Comparison of ENCODE assay signal across 9 mouse cellular contexts in genomic region chr2:37829758-37830275, GRCm38 (mm10). TPM values are rescaled to one million over a fixed set of nuclear protein-coding genes. Genes with fewer than 3 reads are reported as not detected.
DNase-seq lines count a peak whose midpoint lies in the region.
"Had no signal": no experiment of that assay in that cellular context is flagged by ENCODE, and none has a peak within 500 bp of the region (broad histone marks: within the 10 kb centered on the region; RNA-seq: fewer than 3 reads in every experiment).

No protein-coding gene starts in this region.

- peak; percentile 33 for DNase-seq in embryo, embryonic 11 days
- no peak for DNase-seq in embryo, embryonic 10 days (ENCODE audit: low spot score)
- peak; percentile 21 for DNase-seq in thymus, postnatal 14 days
- DNase-seq in thymus, adult 18-20 months = no peak
- peak; percentile 6 for DNase-seq in lung, postnatal 10 days
- DNase-seq in left cerebral cortex, adult 18-20 months (ENCODE audit: low spot score in 2 of 2) = no peak
- no peak for DNase-seq in layer of hippocampus, postnatal 36 days
- DNase-seq in natural killer cell, adult 2 months (ENCODE audit: low spot score in 2 of 2) = no peak
- DNase-seq: gastrocnemius, postnatal 25 days had no signal

RNA-seq across cellular contexts. Expression of gene Crb2, which starts 53.8 kb away (rescaled TPM):
- 1 to 10 TPM; 2.8 to 3.1 TPM for total RNA-seq in left cerebral cortex, adult 18-20 months (2021)
- 1 to 10 TPM; 3.3 TPM for total RNA-seq in layer of hippocampus, postnatal 36 days (2021)
- total RNA-seq: gastrocnemius, postnatal 25 days had no signal

Comparison
In these comparisons a context has a peak if more than half of its experiments do, and no peak if none do; other contexts are left out.
1. DNase-seq: peak in embryo, embryonic 11 days (single experiment), thymus, postnatal 14 days (single experiment) and lung, postnatal 10 days (single experiment); none in embryo, embryonic 10 days (single experiment), thymus, adult 18-20 months (0 of 2), left cerebral cortex, adult 18-20 months (0 of 2), layer of hippocampus, postnatal 36 days (0 of 2) and natural killer cell, adult 2 months (0 of 2).